Mouse (Mus musculus) small intestine, adult 10 weeks (tissue): ENCODE data around the gene Ubap2. TPM values are rescaled to one million over a fixed set of nuclear protein-coding genes. Genes with fewer than 3 reads are reported as not detected.

ENCODE experiments used
- polyA plus RNA-seq: library from polyadenylated mRNA; stranded (reverse); fragments of 350-450 nt; fragmentation: Illumina TruSeq; extraction: RNeasy Lipid Tissue Mini Kit (QIAGEN cat#74804); gene quantifications from one replicate; pipeline ENCODE4 v1.2.3, GENCODE M21; 2014; ENCODE audit warnings: low replicate concordance

Ubap2 gene
- polyA plus RNA-seq = 19.6 TPM

DNA sequence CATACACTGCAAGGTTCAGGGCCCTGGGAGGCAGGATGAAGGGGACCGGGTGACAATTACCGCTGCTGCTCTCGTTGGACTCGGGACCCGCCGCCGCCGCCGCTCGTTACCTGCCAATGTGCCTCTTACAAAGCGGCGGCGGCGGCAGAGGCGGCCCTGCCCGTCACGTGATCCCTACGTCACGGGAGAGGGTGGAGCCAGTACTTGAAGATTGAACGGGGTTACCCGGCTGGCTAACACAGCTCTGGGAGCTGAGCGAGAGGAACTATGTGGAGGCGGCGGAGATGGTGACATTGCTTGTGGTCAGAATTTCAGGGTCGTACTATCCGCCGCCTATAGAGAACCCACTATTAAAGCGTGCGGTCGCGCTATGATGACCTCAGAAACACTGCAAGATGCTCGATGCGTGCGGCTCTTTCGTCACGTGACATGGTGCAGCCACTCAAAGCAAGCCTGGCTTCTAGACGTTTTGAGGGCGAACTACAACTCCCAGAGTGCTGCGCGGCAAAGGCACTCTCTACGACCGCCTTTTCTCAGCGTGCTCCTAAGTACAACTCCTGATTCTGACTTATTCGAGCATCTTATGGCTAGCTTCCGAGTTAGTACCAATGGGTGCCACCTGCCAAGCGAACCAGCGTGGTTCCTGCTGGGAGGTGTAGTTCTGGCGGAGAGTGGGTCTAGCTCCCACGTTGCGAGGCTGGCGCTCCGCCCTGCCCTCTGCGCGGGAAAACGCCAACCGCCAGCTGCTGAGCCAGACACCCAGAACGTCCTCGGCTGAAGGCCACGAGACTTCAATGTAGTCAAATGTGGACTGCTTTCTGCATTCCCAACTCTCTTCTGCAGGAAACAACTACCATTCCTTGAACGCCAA lies at the start of gene Ubap2:
Gene Ubap2, minus strand, starts transcription at position 165 of the 871 bp plus-strand sequence.

GRCm38 (mm10) chr4:41314141-41315129 lies 39.5 kb upstream of the Ubap2 start, which contains the start of gene Dcaf12:
Gene Dcaf12 (minus strand): TSS chr4:41314889.

Other genes starting within 250 kb of the Ubap2 start
- gene Aqp7, start 227.0 kb downstream of the Ubap2 start, polyA plus RNA-seq = 16.7 TPM
- 11.1 TPM for gene Aqp3, start 177.0 kb downstream of the Ubap2 start, polyA plus RNA-seq
- gene Nol6, start 150.7 kb downstream of the Ubap2 start, polyA plus RNA-seq = 0.52 TPM
- 102 TPM for gene Ube2r2, start 139.4 kb downstream of the Ubap2 start, polyA plus RNA-seq
- gene Dcaf12, start 39.7 kb upstream of the Ubap2 start, polyA plus RNA-seq = 26.2 TPM
- gene Ubap1, start 73.9 kb upstream of the Ubap2 start, polyA plus RNA-seq = 57.6 TPM
- gene Kif24, start 189.7 kb upstream of the Ubap2 start, polyA plus RNA-seq = 1.7 TPM
- gene Nudt2, start 190.0 kb upstream of the Ubap2 start, polyA plus RNA-seq = 18.5 TPM
- 2.0 TPM for gene AI464131, start 227.9 kb upstream of the Ubap2 start, polyA plus RNA-seq
- not detected for gene 1110017D15Rik, start 242.2 kb upstream of the Ubap2 start, polyA plus RNA-seq